Mouse (Mus musculus) neural tube, embryonic 10.5 days (tissue): ENCODE measurements around the gene Slc41a1.

Experiments
- DNase-seq: peaks from one replicate; pipeline ENCODE4 v3.0.0-alpha.2; 2017; ENCODE audit warnings: low spot score; ENCODE audit errors: extremely low spot score

Gene Slc41a1

DNA sequence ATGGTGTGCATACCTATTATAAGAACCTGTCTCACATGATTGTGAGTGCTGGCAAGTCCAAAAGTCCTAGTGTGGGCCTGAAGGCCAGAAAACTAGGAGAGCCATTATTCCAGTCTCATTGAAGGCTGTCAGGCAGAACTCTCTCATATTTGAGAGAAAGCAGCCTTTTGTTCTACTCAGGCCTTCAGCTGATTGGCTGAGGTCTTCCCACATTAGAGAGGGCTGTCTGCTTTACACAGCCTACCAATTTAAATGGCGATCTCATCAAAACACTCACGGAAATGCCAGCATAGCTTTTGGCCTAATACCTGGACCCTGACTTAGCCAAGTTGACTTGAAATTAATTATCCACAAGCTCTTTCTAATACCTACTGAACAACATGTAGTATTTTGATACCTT lies 58.9 kb downstream of the Slc41a1 start:
- DNase-seq, result no peak

GRCm38 (mm10) chr1:131886641-131887040 lies 59.3 kb downstream of the Slc41a1 start:
- DNase-seq, result no peak

DNA sequence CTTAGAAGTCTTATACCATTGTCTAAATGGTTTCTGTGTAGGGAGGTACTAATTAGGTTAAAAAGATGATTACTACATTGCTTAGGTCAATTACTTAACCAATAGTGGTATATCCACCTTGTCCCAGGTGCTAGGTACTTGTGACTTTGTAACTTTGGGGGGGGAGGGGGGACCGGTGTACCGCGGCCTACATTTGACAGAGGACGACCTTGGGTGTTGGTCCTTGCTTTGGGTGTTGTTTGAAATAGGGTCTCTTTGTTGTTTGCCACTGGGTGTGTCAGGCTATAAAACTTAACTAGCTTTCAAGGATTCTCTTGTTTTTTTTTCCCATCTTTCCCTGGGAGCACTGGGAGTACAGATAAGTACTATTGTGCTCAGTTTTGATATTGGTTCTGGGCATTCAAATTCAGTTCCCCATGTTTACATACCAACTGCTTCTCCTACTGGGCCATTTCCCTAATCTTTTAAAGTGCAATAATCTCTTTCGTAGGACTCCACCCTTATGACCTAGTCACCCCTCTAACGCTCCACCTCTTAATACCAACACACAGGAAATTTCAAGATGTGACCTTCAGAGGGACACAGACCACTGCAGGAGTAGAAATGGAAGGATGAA lies 62.9 kb downstream of the Slc41a1 start:
- no peak for DNase-seq

DNA sequence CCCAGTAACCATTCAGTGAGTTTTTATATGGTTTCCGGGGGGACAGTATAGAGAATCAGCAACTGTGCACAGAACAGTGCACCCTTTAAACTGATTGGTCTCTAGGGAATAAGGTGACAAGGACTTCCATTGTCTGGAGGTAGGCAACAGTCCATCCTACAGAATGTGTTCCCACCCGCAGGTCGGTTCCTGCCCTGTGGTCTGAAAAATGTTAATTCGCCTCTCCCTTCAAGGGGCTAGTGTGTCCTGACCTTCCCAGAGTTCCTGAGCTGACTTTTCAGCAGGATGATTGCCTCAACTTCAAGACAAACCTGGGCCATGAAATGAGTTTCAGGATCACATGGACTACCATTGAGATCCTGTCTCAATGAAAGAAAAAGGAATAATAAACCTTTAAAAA lies 64.1 kb downstream of the Slc41a1 start:
- no peak for DNase-seq
